Mouse (Mus musculus): ENCODE data around the gene Shc3.

GRCm38 (mm10) chr13:51408519-51409001 lies 160.7 kb downstream of the Shc3 start, which contains the start of gene S1pr3:
- no peak for TF ChIP-seq E2F4 (IDR thresholded peaks at IDR 0.05; ENCODE audit: borderline replicate concordance, low read depth, low read length)
- TF ChIP-seq GATA1 (IDR thresholded peaks at IDR 0.05; ENCODE audit: low read depth, low read length): no peak
- no peak for TF ChIP-seq CTCF (IDR thresholded peaks at IDR 0.05 in 2 of 3, conservative IDR thresholded peaks at IDR 0.05 in 1 of 3; ENCODE audit: control insufficient read depth in 1 of 3, insufficient read depth in 1 of 3, low read depth in 2 of 3, low read length in 3 of 3, poor library complexity in 1 of 3, severe bottlenecking in 1 of 3)
- TF ChIP-seq TCF12 (IDR thresholded peaks at IDR 0.05; ENCODE audit: low read depth, low read length): no peak
- no peak for TF ChIP-seq MAFK (IDR thresholded peaks at IDR 0.05; ENCODE audit: borderline replicate concordance, low read depth, low read length)
- TF ChIP-seq RAD21 (IDR thresholded peaks at IDR 0.05; ENCODE audit: low read depth, low read length): no peak
- TF ChIP-seq ZKSCAN1 (IDR thresholded peaks at IDR 0.05; ENCODE audit: low read depth, low read length): no peak
- TF ChIP-seq USF1 (IDR thresholded peaks at IDR 0.05; ENCODE audit: low read depth, low read length): no peak
- TF ChIP-seq CHD2 (IDR thresholded peaks at IDR 0.05; ENCODE audit: low read length): no peak
- TF ChIP-seq USF2 (IDR thresholded peaks at IDR 0.05; ENCODE audit: borderline replicate concordance in 1 of 2, insufficient read depth in 1 of 2, low read depth in 1 of 2, low read length in 2 of 2): no peak
